Mouse (Mus musculus): ENCODE results near the gene Nudt6.

DNA sequence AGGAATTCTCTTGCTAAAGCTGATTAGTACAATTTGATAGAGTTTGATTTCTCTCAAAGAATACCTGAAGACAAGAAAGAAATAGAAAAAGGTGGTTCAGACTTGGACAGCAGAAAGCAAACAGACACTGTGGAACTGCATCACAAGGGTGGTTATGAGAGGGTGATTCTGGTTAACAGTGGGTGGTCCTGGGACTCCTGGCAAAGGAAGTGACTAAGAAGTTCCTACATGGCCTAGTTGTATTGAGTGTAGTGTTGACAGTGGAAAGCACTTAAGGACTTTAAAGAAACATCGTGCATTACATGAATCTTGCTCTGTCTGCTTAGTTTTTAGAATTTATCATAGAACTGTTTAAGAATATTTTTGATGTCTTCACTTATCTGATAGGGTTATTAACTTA lies 36.0 kb upstream of the Nudt6 start:
- TF ChIP-seq FLI1 (IDR thresholded peaks at IDR 0.05; ENCODE audit: low read length) (no peak), GATA1 (IDR thresholded peaks at IDR 0.05; ENCODE audit: borderline replicate concordance, low read length) (no peak)
